Mouse (Mus musculus) neural tube, postnatal 0 days (tissue): Measurements from ENCODE around the gene Pcgf5. TPM values are rescaled to one million over a fixed set of nuclear protein-coding genes. Genes with fewer than 3 reads are reported as not detected.

Experiments used
- polyA plus RNA-seq: library from polyadenylated mRNA; unstranded; fragments of >200 nt; fragmentation: Nextera tagmentation; extraction: Ambion mirVana; gene quantifications from 2 replicates; pipeline ENCODE4 v1.2.1, GENCODE M21; 2015

Pcgf5 gene
- polyA plus RNA-seq: 6.2 and 7.0 TPM in 2 replicates

DNA sequence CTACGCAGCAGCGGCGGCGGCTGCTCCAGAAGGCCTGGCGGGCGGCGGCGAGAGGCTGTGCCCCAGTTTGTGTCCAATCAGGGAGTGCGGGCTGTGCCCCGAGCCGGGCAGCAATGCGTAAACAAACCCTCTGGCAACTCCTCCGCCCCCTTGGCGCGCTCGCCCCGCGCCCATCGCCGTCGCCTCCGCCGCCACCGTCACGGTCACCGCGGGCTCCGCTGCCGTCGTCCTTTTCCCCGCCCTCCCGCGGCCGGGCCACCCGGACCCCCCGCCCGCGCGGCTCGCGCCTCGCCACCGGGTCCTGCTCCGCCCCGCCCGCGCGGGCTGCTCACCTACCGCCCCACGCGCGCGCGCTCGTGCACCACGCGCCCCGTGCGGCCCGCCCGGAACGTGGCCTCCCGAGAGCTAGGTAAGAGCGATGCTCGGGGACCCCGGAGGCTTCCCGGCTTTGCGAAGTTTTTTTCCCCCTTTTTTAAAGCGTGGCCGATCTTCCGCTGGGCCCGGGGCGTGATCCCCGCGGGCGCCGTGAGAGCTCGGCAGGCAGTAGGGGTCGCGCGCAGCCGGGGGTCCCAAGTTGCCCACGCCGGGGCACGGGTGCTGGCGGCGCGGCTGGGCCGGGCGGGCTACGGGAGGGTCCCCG is at the start of gene Pcgf5:
Gene Pcgf5, plus strand, starts transcription at position 149 of the 640 bp plus-strand sequence.

Other genes starting within 250 kb of the Pcgf5 start
- gene Ankrd1, start 228.2 kb upstream of the Pcgf5 start, polyA plus RNA-seq: 0.19 and 0.29 TPM in 2 replicates
- gene Hectd2, start 206.3 kb downstream of the Pcgf5 start, polyA plus RNA-seq: 8.1 and 8.7 TPM in 2 replicates